Mouse (Mus musculus): ENCODE measurements around the gene Cacna1f. TPM values are rescaled to one million over a fixed set of nuclear protein-coding genes. Genes with fewer than 3 reads are reported as not detected.

Gene Cacna1f
- polyA plus RNA-seq, 1 experiment, result 0.36 TPM

DNA sequence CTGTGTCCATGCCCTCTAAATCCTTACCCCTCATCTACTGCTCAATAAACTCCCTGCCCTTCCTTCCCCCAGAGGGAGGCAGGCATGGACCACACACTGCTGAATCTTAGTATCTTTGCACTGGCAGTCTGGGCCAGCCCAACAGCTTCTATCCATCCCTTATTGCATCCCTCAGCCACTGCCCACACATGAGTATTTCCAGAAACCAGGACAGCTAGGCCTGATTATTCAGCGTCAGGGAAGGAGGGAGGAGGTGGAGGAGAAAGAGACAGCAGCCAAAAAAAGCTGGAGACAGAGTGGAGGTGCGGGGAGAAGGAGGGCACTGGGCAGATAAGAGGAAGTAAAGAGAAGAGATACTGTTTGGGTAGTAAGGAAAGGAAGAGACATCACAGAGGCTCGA is 28.2 kb downstream of the Cacna1f start:
- no peak for DNase-seq (ENCODE audit: low read depth)
- TF ChIP-seq CTCF (IDR thresholded peaks at IDR 0.05; ENCODE audit: borderline replicate concordance, extremely low read depth, insufficient read depth, insufficient read length), result no peak
- no peak for TF ChIP-seq POLR2A (IDR thresholded peaks at IDR 0.05; ENCODE audit: borderline replicate concordance, extremely low read depth, insufficient read depth, insufficient read length, poor library complexity, severe bottlenecking)

DNA sequence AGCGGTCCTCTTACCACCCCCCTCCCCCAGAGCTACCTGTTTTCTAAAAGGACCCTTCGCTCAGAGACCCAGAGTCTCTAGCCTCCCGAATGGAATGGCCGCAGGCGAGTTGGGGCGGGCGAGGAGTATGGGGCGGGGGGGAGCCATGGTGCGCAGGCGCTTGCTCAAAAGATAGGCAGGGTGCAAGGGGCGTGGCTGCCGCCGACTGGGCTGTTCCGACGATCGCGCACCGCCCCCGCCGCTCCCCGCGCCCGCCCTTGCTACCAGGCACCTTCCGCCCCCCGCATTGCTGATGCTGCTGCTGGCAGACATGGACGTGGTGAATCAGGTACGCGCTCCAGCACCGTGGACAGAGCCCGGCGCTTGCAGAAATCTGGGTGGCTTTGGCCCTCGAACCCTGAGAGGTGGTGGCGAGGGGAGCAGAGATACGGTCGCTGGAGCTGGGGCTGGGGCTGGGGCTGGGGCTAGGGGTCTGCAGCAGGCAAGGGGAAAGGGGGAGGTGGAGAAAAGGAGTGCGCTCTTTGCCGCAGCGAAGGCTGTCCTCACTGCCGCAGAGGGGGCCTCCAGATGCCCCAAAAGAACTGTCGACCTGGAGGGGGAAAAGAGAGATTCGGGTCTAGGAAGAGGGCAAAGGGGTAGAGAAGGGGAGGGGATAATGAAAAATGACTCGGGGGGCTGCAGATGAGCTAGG is 31.7 kb downstream of the Cacna1f start, which contains the start of gene Syp:
Gene Syp, plus strand, starts transcription at position 71 of the 691 bp plus-strand sequence.
- TF ChIP-seq POLR2A (IDR thresholded peaks at IDR 0.05; ENCODE audit: borderline replicate concordance, extremely low read depth, insufficient read depth, insufficient read length, poor library complexity, severe bottlenecking), result peak; percentile 4; the same call in 1 of the 2 replicates
- no peak for TF ChIP-seq CTCF (IDR thresholded peaks at IDR 0.05; ENCODE audit: borderline replicate concordance, extremely low read depth, insufficient read depth, insufficient read length)

DNA sequence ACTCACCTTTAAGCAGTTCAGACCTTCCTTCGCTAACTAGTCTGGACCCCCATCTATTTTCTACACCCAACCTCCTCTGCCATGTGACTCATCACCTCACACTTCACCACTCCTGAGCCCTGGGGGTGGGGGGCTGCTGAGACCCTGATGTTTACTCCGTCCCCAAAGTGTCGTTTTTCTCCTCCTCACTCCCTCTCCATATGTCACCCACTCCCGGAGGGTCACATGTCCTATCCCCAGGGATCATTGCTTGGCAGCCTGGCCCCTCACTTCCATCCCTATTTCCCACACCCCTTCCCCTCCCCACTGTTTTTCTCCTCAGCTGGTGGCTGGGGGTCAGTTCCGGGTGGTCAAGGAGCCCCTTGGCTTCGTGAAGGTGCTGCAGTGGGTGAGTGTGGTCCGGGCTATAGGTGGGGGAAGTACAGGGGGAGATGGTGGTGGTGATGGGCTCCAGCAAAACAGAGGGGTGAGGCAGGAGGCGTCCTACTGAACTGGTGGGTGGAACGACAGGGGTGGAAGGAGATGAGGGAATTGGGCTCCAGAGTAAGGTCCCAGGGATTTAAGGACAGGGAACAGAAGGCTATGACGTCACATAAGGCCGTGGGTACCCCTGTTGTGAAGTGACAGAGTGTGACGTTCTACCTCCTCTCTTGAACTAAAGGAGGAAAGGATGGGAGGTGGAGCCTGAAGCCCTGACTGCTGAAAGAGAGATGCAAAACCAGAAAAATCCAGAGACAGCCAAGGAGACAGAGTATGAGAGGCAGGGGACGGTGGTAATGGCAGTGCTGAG is 32.8 kb downstream of the Cacna1f start:
- peak; percentile 50 for DNase-seq (ENCODE audit: low read depth)
- TF ChIP-seq CTCF (IDR thresholded peaks at IDR 0.05; ENCODE audit: borderline replicate concordance, extremely low read depth, insufficient read depth, insufficient read length) (no peak), POLR2A (IDR thresholded peaks at IDR 0.05; ENCODE audit: borderline replicate concordance, extremely low read depth, insufficient read depth, insufficient read length, poor library complexity, severe bottlenecking) (no peak)

More for the DNA sequence above, 31.7 kb downstream of the Cacna1f start, which contains the start of gene Syp:
- DNase-seq (ENCODE audit: low read depth), result peak; percentile 94

DNA sequence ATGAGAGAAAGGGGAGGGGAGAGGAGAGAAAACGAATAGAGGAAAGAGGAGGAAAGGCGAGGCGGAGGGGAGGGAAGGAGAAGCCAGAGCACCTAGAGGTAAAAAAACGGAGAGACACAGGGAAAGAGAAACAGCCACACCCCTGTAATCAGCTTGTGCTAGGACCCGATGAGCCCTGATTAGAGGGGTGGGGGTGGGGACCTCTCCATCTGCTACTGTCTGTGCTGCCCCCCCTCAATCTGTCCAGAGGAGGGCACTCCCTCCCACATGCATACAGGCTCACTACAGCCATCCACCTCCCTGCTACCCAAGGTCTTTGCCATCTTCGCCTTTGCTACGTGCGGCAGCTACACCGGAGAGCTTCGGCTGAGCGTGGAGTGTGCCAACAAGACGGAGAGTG is 33.9 kb downstream of the Cacna1f start:
- DNase-seq (ENCODE audit: low read depth), result peak; percentile 39
- TF ChIP-seq POLR2A (IDR thresholded peaks at IDR 0.05; ENCODE audit: borderline replicate concordance, extremely low read depth, insufficient read depth, insufficient read length, poor library complexity, severe bottlenecking), result no peak
- TF ChIP-seq CTCF (IDR thresholded peaks at IDR 0.05; ENCODE audit: borderline replicate concordance, extremely low read depth, insufficient read depth, insufficient read length), result no peak

DNA sequence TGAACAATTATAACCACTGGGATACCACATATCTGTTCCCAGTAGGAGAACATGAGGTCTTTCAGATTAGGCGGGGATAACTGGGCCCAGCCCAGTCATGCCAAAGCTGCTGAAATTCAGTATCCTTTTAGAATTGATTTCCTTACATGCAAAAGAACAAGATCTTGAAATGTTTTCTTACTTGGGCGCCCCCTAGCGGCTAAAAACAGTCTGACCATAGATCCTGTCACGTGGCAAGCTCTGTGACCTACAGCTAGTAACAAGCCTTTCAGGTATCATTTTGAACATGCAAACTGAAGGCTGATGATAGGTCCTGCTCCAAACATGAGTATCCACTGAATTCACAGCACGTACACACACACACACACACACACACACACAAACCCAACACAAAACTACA is 38.5 kb downstream of the Cacna1f start:
- peak; percentile 84 for DNase-seq (ENCODE audit: low read depth)

DNA sequence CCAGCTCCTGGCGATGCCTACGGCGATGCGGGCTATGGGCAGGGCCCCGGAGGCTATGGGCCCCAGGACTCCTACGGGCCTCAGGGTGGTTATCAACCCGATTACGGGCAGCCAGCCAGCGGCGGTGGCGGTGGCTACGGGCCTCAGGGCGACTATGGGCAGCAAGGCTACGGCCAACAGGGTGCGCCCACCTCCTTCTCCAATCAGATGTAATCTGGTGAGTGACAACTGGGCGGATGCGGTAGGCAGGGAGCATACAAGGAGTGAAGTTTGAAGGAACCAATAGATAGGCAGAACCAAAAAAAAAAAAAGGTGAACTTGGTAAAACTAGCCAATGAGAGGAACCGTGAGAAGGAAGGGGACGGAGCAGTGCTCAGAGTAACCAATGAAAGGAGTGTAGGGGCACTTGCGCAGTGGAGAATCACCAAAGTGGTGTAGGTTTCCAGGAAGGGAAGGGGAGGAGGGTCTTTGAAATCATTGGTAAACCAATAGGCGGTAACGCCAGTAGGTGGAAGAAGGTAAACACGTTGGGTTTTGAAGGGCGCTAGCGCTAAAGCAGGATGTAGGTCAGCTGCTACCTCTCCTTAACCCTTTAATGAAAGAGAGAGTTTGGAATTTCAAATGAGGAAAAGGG is 41.9 kb downstream of the Cacna1f start:
- TF ChIP-seq POLR2A (IDR thresholded peaks at IDR 0.05; ENCODE audit: borderline replicate concordance, extremely low read depth, insufficient read depth, insufficient read length, poor library complexity, severe bottlenecking), result no peak
- no peak for TF ChIP-seq CTCF (IDR thresholded peaks at IDR 0.05; ENCODE audit: borderline replicate concordance, extremely low read depth, insufficient read depth, insufficient read length)
- DNase-seq (ENCODE audit: low read depth), result peak; percentile 97

More for the DNA sequence above, 38.5 kb downstream of the Cacna1f start:
- TF ChIP-seq POLR2A (IDR thresholded peaks at IDR 0.05; ENCODE audit: borderline replicate concordance, extremely low read depth, insufficient read depth, insufficient read length, poor library complexity, severe bottlenecking) (no peak), CTCF (IDR thresholded peaks at IDR 0.05; ENCODE audit: borderline replicate concordance, extremely low read depth, insufficient read depth, insufficient read length) (peak; percentile 58; the same call in 1 of the 2 replicates)

DNA sequence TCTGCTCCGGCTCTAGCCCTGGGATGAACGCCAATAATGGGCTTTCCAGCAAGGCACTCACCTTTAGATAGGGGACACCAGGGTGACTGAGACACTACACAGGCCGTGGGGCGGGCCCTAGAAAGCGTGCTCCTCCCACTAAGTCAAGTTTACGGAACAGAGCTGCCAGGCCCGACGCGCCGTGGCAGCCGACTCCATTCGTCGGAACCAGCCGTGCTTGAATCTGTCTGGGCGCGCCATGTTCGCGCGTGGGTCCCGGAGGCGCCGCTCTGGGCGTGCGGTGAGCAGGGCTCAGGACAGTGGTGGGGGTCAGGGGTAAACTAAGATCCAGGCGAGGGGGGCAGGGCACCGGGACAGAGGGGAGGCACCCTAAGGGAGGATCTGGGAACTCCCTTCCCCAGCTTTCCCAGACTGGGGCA is 50.3 kb downstream of the Cacna1f start, which contains the start of gene Prickle3:
Gene Prickle3, plus strand, starts transcription at position 40 of the 419 bp plus-strand sequence.
- no peak for TF ChIP-seq CTCF (IDR thresholded peaks at IDR 0.05; ENCODE audit: borderline replicate concordance, extremely low read depth, insufficient read depth, insufficient read length)
- TF ChIP-seq POLR2A (IDR thresholded peaks at IDR 0.05; ENCODE audit: borderline replicate concordance, extremely low read depth, insufficient read depth, insufficient read length, poor library complexity, severe bottlenecking), result no peak
- peak; percentile 13 for DNase-seq (ENCODE audit: low read depth)

DNA sequence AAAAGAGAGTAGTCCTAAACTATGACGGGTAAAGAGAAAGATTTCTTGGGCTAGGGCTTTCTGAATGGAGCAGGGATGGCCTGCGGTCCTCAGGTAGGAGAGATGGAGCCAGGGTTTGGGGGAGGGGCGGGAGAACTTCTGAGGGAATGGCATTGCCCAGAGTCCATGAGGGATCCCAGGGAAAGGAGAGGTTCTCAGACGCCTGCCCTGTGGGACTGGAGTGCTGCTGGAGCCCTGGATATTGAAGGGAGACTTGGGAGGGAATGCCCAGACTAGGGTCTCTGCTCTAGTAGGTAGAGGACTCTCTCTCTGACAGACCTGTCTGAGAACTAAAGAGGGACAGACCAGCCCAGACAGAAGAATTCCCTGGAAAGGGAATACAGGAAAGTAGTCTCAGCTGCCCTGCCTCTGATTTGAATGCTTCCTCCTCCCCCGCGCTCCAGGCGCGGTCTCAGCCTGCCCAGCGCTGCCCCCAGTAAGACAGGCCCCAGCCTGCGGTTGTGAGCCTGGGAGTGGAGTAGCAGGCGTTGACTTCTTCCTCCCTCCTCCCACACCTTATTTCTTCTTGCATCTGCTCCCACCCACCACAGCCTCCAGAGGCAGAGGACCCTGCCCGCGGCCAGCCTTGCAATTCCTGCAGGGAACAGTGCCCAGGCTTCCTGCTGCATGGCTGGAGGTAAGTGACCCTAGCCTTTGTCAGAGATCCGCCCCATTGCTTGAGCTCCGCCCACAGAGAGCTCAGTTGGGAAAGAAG is 51.3 kb downstream of the Cacna1f start:
- TF ChIP-seq POLR2A (IDR thresholded peaks at IDR 0.05; ENCODE audit: borderline replicate concordance, extremely low read depth, insufficient read depth, insufficient read length, poor library complexity, severe bottlenecking), result no peak
- no peak for TF ChIP-seq CTCF (IDR thresholded peaks at IDR 0.05; ENCODE audit: borderline replicate concordance, extremely low read depth, insufficient read depth, insufficient read length)
- DNase-seq (ENCODE audit: low read depth), result peak; percentile 29

DNA sequence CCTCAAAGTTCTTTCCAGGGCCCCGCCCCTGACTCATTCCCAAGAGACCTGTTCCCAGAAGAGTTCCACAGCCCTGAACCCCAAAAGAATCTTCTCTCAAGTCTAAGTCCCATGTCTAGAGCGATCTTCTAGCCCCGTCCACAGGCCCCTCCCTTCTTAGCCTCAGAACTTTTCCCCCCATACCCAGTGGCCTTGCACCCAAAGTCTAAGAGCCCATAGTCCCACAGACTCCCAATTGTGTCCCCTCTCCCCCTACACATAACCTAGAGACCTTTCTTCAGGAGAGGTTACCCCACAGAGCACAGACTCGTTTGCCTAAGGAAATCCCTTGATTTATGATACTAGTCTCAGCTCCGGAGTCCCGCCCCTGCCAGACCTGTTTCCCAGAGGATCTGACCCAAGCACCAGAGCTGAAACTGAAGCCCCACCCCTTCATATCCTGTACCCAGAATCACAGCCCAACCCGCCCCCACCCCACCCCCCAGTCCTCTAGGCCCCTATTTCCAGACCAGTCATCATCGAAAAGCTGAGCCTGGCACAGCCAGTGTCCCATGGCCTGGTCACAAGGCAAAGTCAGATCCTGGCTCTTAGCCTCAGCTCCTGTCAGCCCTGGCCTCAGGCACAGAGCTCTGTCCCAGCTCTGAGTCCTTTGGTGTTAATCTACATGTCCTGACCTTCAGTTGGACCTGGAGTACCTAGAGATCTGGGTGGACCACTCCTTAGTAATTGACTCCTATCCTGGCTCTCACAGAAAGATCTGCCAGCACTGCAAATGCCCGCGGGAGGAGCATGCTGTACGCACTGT is 52.1 kb downstream of the Cacna1f start:
- DNase-seq (ENCODE audit: low read depth), result no peak
- no peak for TF ChIP-seq CTCF (IDR thresholded peaks at IDR 0.05; ENCODE audit: borderline replicate concordance, extremely low read depth, insufficient read depth, insufficient read length)
- no peak for TF ChIP-seq POLR2A (IDR thresholded peaks at IDR 0.05; ENCODE audit: borderline replicate concordance, extremely low read depth, insufficient read depth, insufficient read length, poor library complexity, severe bottlenecking)

DNA sequence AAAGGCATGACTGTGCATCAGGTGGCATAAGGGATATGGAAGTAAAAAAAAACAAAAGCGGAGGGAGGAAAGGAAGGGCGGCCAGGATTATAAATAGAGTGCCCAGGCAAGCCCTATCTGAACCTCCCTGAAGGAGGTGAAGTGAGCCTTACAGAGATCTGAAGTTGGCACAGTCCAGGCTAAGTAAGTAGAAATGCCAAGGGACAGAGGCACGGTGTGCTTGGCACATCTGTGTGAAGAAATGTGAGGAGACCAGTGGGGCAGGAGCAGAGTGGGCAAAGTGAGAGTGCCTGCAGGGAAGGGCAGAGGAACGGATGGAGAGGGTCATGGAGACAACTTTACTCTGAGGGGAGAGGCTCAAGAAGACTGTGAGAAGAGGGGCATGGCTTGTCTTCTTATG is 54.2 kb downstream of the Cacna1f start:
- DNase-seq (ENCODE audit: low read depth), result no peak
- TF ChIP-seq POLR2A (IDR thresholded peaks at IDR 0.05; ENCODE audit: borderline replicate concordance, extremely low read depth, insufficient read depth, insufficient read length, poor library complexity, severe bottlenecking) (no peak), CTCF (IDR thresholded peaks at IDR 0.05; ENCODE audit: borderline replicate concordance, extremely low read depth, insufficient read depth, insufficient read length) (no peak)

Measured in brain, embryonic 14.5 days (tissue).